Mouse (Mus musculus) lung, postnatal 0 days (tissue): ENCODE measurements at regions not wholly inside any gene's neighbourhood (a gene's known extent, or its start where the extent isn't known, plus 50 kb on each side); places are given as distances from the start of the nearest gene placed in this dataset.

Experiments used
- ATAC-seq: fragments of 200-750 bp; cut with Nextera tagmentation; 2 replicates; pipeline ENCODE4 v1.8.0; 2017; ENCODE audit warnings: moderate library complexity
- DNase-seq: peaks from one replicate; pipeline ENCODE4 v3.0.0-alpha.2; 2016; ENCODE audit warnings: low spot score
- H3K27ac ChIP-seq: fragments of 300-500 bp; sonication (generic); 2 replicates; pipeline ENCODE4 v1.5.1; 2014; ENCODE audit warnings: antibody characterized with exemption, mild to moderate bottlenecking, low read length, mixed read lengths
- H3K27me3 ChIP-seq: fragments of 300-500 bp; sonication (generic); replicated peaks from 2 replicates; pipeline ENCODE4 v1.6.1; 2014; ENCODE audit warnings: low read length, mixed read lengths; ENCODE audit not compliant: insufficient read depth
- H3K36me3 ChIP-seq: fragments of 300-500 bp; sonication (generic); 2 replicates; pipeline ENCODE4 v1.6.1; 2014; ENCODE audit warnings: low read length, mixed read lengths; ENCODE audit not compliant: insufficient read depth
- H3K4me1 ChIP-seq: fragments of 300-500 bp; sonication (generic); 2 replicates; pipeline ENCODE4 v1.6.1; 2014; ENCODE audit warnings: antibody characterized with exemption, low read depth, low read length, mixed read lengths; ENCODE audit not compliant: insufficient read depth
- H3K4me2 ChIP-seq: fragments of 300-500 bp; sonication (generic); replicated peaks from 2 replicates; pipeline ENCODE4 v1.6.1; 2014; ENCODE audit warnings: low read depth, mild to moderate bottlenecking, low read length, moderate library complexity, mixed read lengths
- H3K4me3 ChIP-seq: fragments of 300-500 bp; sonication (generic); 2 replicates; pipeline ENCODE4 v1.5.1; 2014; ENCODE audit warnings: low read depth, low read length
- H3K9ac ChIP-seq: fragments of 300-500 bp; sonication (generic); replicated peaks from 2 replicates; pipeline ENCODE4 v1.6.1; 2014; ENCODE audit warnings: low read depth, mild to moderate bottlenecking
- H3K9me3 ChIP-seq: fragments of 300-500 bp; sonication (generic); 2 replicates; pipeline ENCODE4 v1.6.1; 2016; ENCODE audit warnings: low read length, mixed read lengths
- CTCF ChIP-seq: IDR thresholded peaks from 2 replicates; pipeline ENCODE4 v1.5.1; 2016; ENCODE audit warnings: antibody characterized with exemption, mild to moderate bottlenecking
- EP300 ChIP-seq: IDR thresholded peaks from 2 replicates; pipeline ENCODE4 v1.6.1; 2016; ENCODE audit warnings: antibody characterized with exemption, mild to moderate bottlenecking, control low read depth
- WGBS: fragments of 180-500 bp; shearing (Covaris S2); extraction: QIAGEN DNeasy Blood & Tissue Kit; methylation state at CpG from one replicate; pipeline ENCODE4 v1.1.7; 2014; 5-methylcytosine and 5-hydroxymethylcytosine counted together

GRCm38 (mm10) chr9:47367266-47367957 is 162.6 kb upstream of the Cadm1 start:
- H3K36me3 ChIP-seq, result no peaks in the 10 kb centered on the region
- H3K27me3 ChIP-seq, result peaks cover 9% of the 10 kb centered on the region
- no peak overlapping the region for H3K27ac ChIP-seq
- ATAC-seq (no peak), DNase-seq (no peak)
- TF ChIP-seq CTCF, result peak; percentile 11; the same call in 1 of the 2 replicates
- TF ChIP-seq EP300, result no peak
- no peak overlapping the region; the same call in 1 of the 2 replicates for H3K4me2 ChIP-seq
- H3K9ac ChIP-seq, result no peak overlapping the region
- 37% methylated on average over 17 of the region's 17 CpGs for WGBS
- H3K9me3 ChIP-seq, result no peaks in the 10 kb centered on the region
- no peaks in the 10 kb centered on the region for H3K4me1 ChIP-seq
- H3K4me3 ChIP-seq, result no peak overlapping the region

GRCm38 (mm10) chr9:47368015-47368901 is 161.7 kb upstream of the Cadm1 start:
- no peak overlapping the region for H3K9ac ChIP-seq
- no peaks in the 10 kb centered on the region for H3K4me1 ChIP-seq
- H3K27ac ChIP-seq, result no peak overlapping the region
- no peak for DNase-seq
- H3K27me3 ChIP-seq, result peaks cover 9% of the 10 kb centered on the region
- WGBS, result 11% methylated on average over 30 of the region's 31 CpGs
- H3K4me2 ChIP-seq, result peak overlapping the region; percentile 37; the same call in 1 of the 2 replicates
- TF ChIP-seq CTCF (no peak), EP300 (no peak)
- no peaks in the 10 kb centered on the region for H3K9me3 ChIP-seq
- no peaks in the 10 kb centered on the region for H3K36me3 ChIP-seq
- H3K4me3 ChIP-seq, result no peak overlapping the region
- peak; percentile 29; the same call in 1 of the 2 replicates for ATAC-seq

- Histone ChIP-seq H3K4me2 (no peak overlapping the region), H3K9ac (no peak overlapping the region), H3K9me3 (no peaks in the 10 kb centered on the region), H3K36me3 (no peaks in the 10 kb centered on the region), H3K27me3 (peaks cover 3% of the 10 kb centered on the region), H3K4me3 (no peak overlapping the region), H3K4me1 (no peaks in the 10 kb centered on the region), H3K27ac (no peak overlapping the region)
- DNase-seq, result peak; percentile 17
- ATAC-seq, result peak; percentile 75
- TF ChIP-seq CTCF (no peak), EP300 (no peak; the same call in 1 of the 2 replicates)
- WGBS, result 79% methylated on average over 7 of the region's 7 CpGs
Observed at GRCm38 (mm10) chr9:47372296-47372695, 157.7 kb upstream of the Cadm1 start.

- H3K27ac ChIP-seq, result no peak overlapping the region
- no peak overlapping the region for H3K9ac ChIP-seq
- H3K4me3 ChIP-seq, result no peak overlapping the region
- DNase-seq (no peak), ATAC-seq (no peak)
- no peaks in the 10 kb centered on the region for H3K9me3 ChIP-seq
- TF ChIP-seq EP300, result no peak
- no peak for TF ChIP-seq CTCF
- H3K27me3 ChIP-seq, result no peaks in the 10 kb centered on the region
- WGBS, result 95% methylated on average over 7 of the region's 7 CpGs
- H3K36me3 ChIP-seq, result no peaks in the 10 kb centered on the region
- H3K4me2 ChIP-seq, result no peak overlapping the region
- no peaks in the 10 kb centered on the region for H3K4me1 ChIP-seq
Observed at GRCm38 (mm10) chr9:47374086-47374485, 155.9 kb upstream of the Cadm1 start.

- no peak for TF ChIP-seq CTCF
- no peak for TF ChIP-seq EP300
- H3K27ac ChIP-seq, result no peak overlapping the region
Observed at GRCm38 (mm10) chr9:47376645-47377044, 153.3 kb upstream of the Cadm1 start.

GRCm38 (mm10) chr9:47378541-47378940 is 151.4 kb upstream of the Cadm1 start:
- Histone ChIP-seq H3K27ac (no peak overlapping the region), H3K4me2 (no peak overlapping the region), H3K36me3 (no peaks in the 10 kb centered on the region), H3K27me3 (0 out of 2 replicates have a peak, but pooled peaks cover 2% of the 10 kb centered on the region), H3K9me3 (no peaks in the 10 kb centered on the region), H3K9ac (no peak overlapping the region), H3K4me3 (no peak overlapping the region), H3K4me1 (no peaks in the 10 kb centered on the region)
- TF ChIP-seq CTCF, result no peak
- no peak for TF ChIP-seq EP300
- WGBS, result 76% methylated on average over 5 of the region's 5 CpGs
- DNase-seq (no peak), ATAC-seq (no peak)

More at GRCm38 (mm10) chr9:47376645-47377044, 153.3 kb upstream of the Cadm1 start:
- DNase-seq, result no peak
- H3K27me3 ChIP-seq, result 0 out of 2 replicates have a peak, but pooled peaks cover 2% of the 10 kb centered on the region
- H3K4me2 ChIP-seq, result no peak overlapping the region
- no peaks in the 10 kb centered on the region for H3K4me1 ChIP-seq
- no peak for ATAC-seq
- H3K9me3 ChIP-seq, result no peaks in the 10 kb centered on the region
- no peaks in the 10 kb centered on the region for H3K36me3 ChIP-seq
- no peak overlapping the region for H3K9ac ChIP-seq
- WGBS, result 39% methylated on average over 1 of the region's 1 CpGs
- H3K4me3 ChIP-seq, result no peak overlapping the region
